Mouse (Mus musculus): ENCODE data around the gene Kras.

- TF ChIP-seq POLR2A (IDR thresholded peaks at IDR 0.05; ENCODE audit: borderline replicate concordance, extremely low read depth, low read depth, low read length) (no peak), CTCF (IDR thresholded peaks at IDR 0.05; ENCODE audit: insufficient read depth, low read length) (no peak)
These were observed 3.2 kb downstream of the Kras start for GRCm38 (mm10) chr6:145246841-145247240.
